9 mouse cellular contexts compared by ENCODE assay signal in the genomic region with DNA sequence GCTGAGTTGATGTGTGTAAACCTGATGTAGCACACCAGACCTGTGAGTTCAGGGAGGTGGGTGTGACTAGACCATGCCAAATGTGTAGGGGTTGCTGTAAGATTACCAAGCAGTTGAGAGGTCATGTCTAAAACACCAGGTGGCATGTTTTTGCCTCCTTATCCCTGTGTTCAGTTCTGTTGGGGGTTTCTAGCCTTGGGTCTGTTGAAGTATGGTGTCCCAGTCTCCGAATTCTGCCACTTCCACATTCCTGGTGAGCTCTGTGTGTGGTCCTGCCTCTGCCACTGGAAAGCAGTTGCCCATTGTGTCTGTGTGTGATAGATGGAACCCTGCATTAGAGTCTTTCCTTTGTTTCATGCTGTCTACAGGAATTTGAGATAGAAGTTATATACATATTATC. TPM values are rescaled to one million over a fixed set of nuclear protein-coding genes. Genes with fewer than 3 reads are reported as not detected.
A peak's percentile ranks its signal among the peaks of the same experiment; 100 is the strongest.
DNase-seq lines count a peak whose midpoint lies in the region; ATAC-seq and TF ChIP-seq lines count a peak whose summit lies in the region.
"Had no signal": no experiment of that assay in that cellular context is flagged by ENCODE, and none has a peak within 500 bp of the region (broad histone marks: within the 10 kb centered on the region; RNA-seq: fewer than 3 reads in every experiment).

No protein-coding gene starts in this region.

- ATAC-seq in embryonic facial prominence, embryonic 15.5 days (ENCODE audit: insufficient number of reproducible peaks, low FRiP score, low TSS enrichment, low read depth) = no peak
- ATAC-seq in limb, embryonic 12.5 days (ENCODE audit: insufficient number of reproducible peaks, insufficient read depth, low FRiP score, low TSS enrichment, low read depth) = no peak
- ATAC-seq in neural tube, embryonic 14.5 days (ENCODE audit: low read depth) = no peak
- no peak for ATAC-seq in CD4-positive, CD25-positive, alpha-beta regulatory T cell, adult 4 months
- ATAC-seq: Patski had no signal

- WGBS in kidney, adult 2 months = 21% methylated on average over 1 of the region's 1 CpGs
- WGBS in embryonic facial prominence, embryonic 15.5 days = 32% methylated on average over 1 of the region's 1 CpGs
- 36% methylated on average over 1 of the region's 1 CpGs for WGBS in limb, embryonic 12.5 days
- WGBS in neural tube, embryonic 14.5 days = 25% methylated on average over 1 of the region's 1 CpGs

- H3K27ac ChIP-seq in kidney, adult 2 months (ENCODE audit: insufficient read depth, low read depth, low read length) = peak overlapping the region; percentile 56; the same call in 1 of the 2 replicates
- no peak overlapping the region for H3K27ac ChIP-seq in embryonic facial prominence, embryonic 15.5 days (replicated peaks)
- no peak overlapping the region for H3K27ac ChIP-seq in limb, embryonic 12.5 days
- no peak overlapping the region for H3K27ac ChIP-seq in neural tube, embryonic 14.5 days (ENCODE audit: low read depth, low read length)

- TF ChIP-seq CTCF in kidney, adult 2 months (conservative IDR thresholded peaks at IDR 0.05; ENCODE audit: insufficient read depth, insufficient read length, low read depth, low read length) = no peak

- no peak for DNase-seq in kidney, adult 2 months
- DNase-seq in kidney, postnatal 4 days = no peak
- DNase-seq in ovary, postnatal 10 days (ENCODE audit: low spot score) = no peak
- DNase-seq in ovary, adult 18-20 months (ENCODE audit: low spot score) = no peak

- peaks cover 19% of the 10 kb centered on the region for H3K4me1 ChIP-seq in kidney, adult 2 months (ENCODE audit: control insufficient read depth, insufficient read depth, low read length)
- H3K4me1 ChIP-seq in embryonic facial prominence, embryonic 15.5 days = peaks cover 12% of the 10 kb centered on the region; the same call in 1 of the 2 replicates
- H3K4me1 ChIP-seq in limb, embryonic 12.5 days (replicated peaks) = peaks cover 17% of the 10 kb centered on the region
- peaks cover 12% of the 10 kb centered on the region for H3K4me1 ChIP-seq in neural tube, embryonic 14.5 days (ENCODE audit: control insufficient read depth, insufficient read depth, low read length)

- H3K36me3 ChIP-seq in kidney, adult 2 months (ENCODE audit: control insufficient read depth, insufficient read depth, low read length) = no peaks in the 10 kb centered on the region
- H3K36me3 ChIP-seq in embryonic facial prominence, embryonic 15.5 days = no peaks in the 10 kb centered on the region
- H3K36me3 ChIP-seq in limb, embryonic 12.5 days = no peaks in the 10 kb centered on the region
- H3K36me3 ChIP-seq in neural tube, embryonic 14.5 days (ENCODE audit: control insufficient read depth, insufficient read depth, low read length) = no peaks in the 10 kb centered on the region

- no peak for TF ChIP-seq POLR2A in kidney, adult 2 months (IDR thresholded peaks at IDR 0.05; ENCODE audit: low read depth, low read length)

- H3K4me2 ChIP-seq in embryonic facial prominence, embryonic 15.5 days (replicated peaks) = peak overlapping the region; percentile 76
- H3K4me2 ChIP-seq in limb, embryonic 12.5 days = peak overlapping the region; percentile 76
- peak overlapping the region; percentile 61 for H3K4me2 ChIP-seq in neural tube, embryonic 14.5 days (ENCODE audit: low read depth, low read length)

- H3K4me3 ChIP-seq in kidney, adult 2 months (ENCODE audit: insufficient read depth, low read depth, low read length) = peak overlapping the region; percentile 45
- H3K4me3 ChIP-seq in embryonic facial prominence, embryonic 15.5 days (replicated peaks) = peak overlapping the region; percentile 75; the same call in 1 of the 2 replicates
- peak overlapping the region; percentile 75; the same call in 1 of the 2 replicates for H3K4me3 ChIP-seq in limb, embryonic 12.5 days (replicated peaks)
- peak overlapping the region; percentile 93 for H3K4me3 ChIP-seq in neural tube, embryonic 14.5 days (ENCODE audit: low read depth, low read length)

- no peak overlapping the region for H3K9ac ChIP-seq in embryonic facial prominence, embryonic 15.5 days
- H3K9ac ChIP-seq in limb, embryonic 12.5 days (replicated peaks) = no peak overlapping the region
- H3K9ac ChIP-seq in neural tube, embryonic 14.5 days (replicated peaks; ENCODE audit: low read depth, low read length) = no peak overlapping the region

- no peaks in the 10 kb centered on the region for H3K9me3 ChIP-seq in embryonic facial prominence, embryonic 15.5 days (replicated peaks)
- no peaks in the 10 kb centered on the region for H3K9me3 ChIP-seq in limb, embryonic 12.5 days
- H3K9me3 ChIP-seq in neural tube, embryonic 14.5 days (ENCODE audit: control insufficient read depth, low read length) = no peaks in the 10 kb centered on the region

- H3K27me3 ChIP-seq in kidney, adult 2 months (replicated peaks; ENCODE audit: control insufficient read depth, insufficient read depth, low read length) = no peaks in the 10 kb centered on the region
- no peaks in the 10 kb centered on the region for H3K27me3 ChIP-seq in embryonic facial prominence, embryonic 15.5 days
- no peaks in the 10 kb centered on the region for H3K27me3 ChIP-seq in limb, embryonic 12.5 days
- H3K27me3 ChIP-seq in neural tube, embryonic 14.5 days (ENCODE audit: control insufficient read depth, insufficient read depth, low read length) = no peaks in the 10 kb centered on the region
- H3K27me3 ChIP-seq: Patski had no signal

RNA-seq across cellular contexts. Expression of a gene that starts 1.7 kb away (rescaled TPM):
- 179 and 182 TPM in 2 replicates for polyA plus RNA-seq in kidney, adult 2 months (2012; rRNA removed)
- polyA plus RNA-seq in embryonic facial prominence, embryonic 15.5 days (2015; fragmentation: Nextera tagmentation; extraction: Ambion mirVana) = 41.7 and 44.1 TPM in 2 replicates
- 49.3 and 52.9 TPM in 2 replicates for polyA plus RNA-seq in limb, embryonic 12.5 days (2016; fragmentation: Nextera tagmentation; extraction: Ambion mirVana)
- 41.8 and 48.3 TPM in 2 replicates for polyA plus RNA-seq in neural tube, embryonic 14.5 days (2014; fragmentation: Nextera tagmentation; extraction: Ambion mirVana)
- 10 to 100 TPM; 18.8 to 30.0 TPM for polyA plus RNA-seq in CD4-positive, CD25-positive, alpha-beta regulatory T cell, adult 4 months (2017; shearing (Covaris generic))
